Mouse (Mus musculus) left cerebral cortex, adult 2 months (tissue): ENCODE data around the gene Pdzd2. TPM values are rescaled to one million over a fixed set of nuclear protein-coding genes. Genes with fewer than 3 reads are reported as not detected.

Experiments
- DNase-seq, 2 experiments: peaks; one replicate each; pipeline ENCODE4 v3.0.0; 2021 to 2022; ENCODE audit warnings: low spot score in 2 of 2, mixed read lengths in 1 of 2; ENCODE audit errors: extremely low spot score in 1 of 2
- H3K27ac ChIP-seq: fragments of 200-600 bp; 2 replicates; pipeline ENCODE4 v1.8.1; 2022
- H3K4me3 ChIP-seq: fragments of 200-600 bp; 2 replicates; pipeline ENCODE4 v1.8.1; 2022
- CTCF ChIP-seq: fragments of 200-600 bp; IDR thresholded peaks from 2 replicates; pipeline ENCODE4 v1.8.1; 2022; ENCODE audit warnings: antibody characterized with exemption, mild to moderate bottlenecking, moderate library complexity
- intact Hi-C: fragments of 180-260 bp; cut with DNase I; formaldehyde crosslinking; loops from one replicate; pipeline ENCODE4 v1.15.1; 2025
- microRNA-seq, 2 experiments: library from miRNA; unstranded; fragments of <30 nt; microRNA quantifications; one replicate each; pipeline ENCODE4 v1.2.0; 2021
- total RNA-seq, 2 experiments: library from RNA; stranded (reverse); gene quantifications; 2 replicates each; pipeline ENCODE4 v1.2.3; 2021

Pdzd2 gene
- total RNA-seq, 2 experiments from 2014 or later: 86.1 to 93.1 TPM

DNA sequence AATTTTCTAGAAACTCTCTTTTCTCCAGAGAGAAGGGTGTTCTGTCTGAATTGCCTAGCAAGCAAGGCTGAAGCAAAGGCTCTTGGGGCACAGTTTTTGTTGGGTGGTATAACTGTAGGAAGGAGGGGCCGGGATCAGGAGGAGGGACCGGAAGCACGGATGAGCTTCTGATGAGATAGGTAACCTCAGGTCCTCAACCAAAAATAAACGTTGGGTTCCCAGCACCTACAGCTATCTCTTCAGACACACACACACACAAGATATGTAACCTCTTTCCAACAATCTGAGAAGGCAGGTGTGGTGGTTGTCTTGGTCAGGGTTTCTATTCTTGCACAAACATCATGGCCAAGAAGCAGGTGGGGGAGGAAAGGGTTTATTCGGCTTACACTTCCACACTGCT, 422.4 kb downstream of the Pdzd2 start:
- no peak for DNase-seq
- TF ChIP-seq CTCF: no peak
- no peak overlapping the region for H3K27ac ChIP-seq
- intact Hi-C loops: no loop called here
- H3K4me3 ChIP-seq: no peak overlapping the region

GRCm38 (mm10) chr15:12315996-12316395, 423.7 kb downstream of the Pdzd2 start:
- intact Hi-C loops: no loop called here
- Histone ChIP-seq H3K27ac (no peak overlapping the region), H3K4me3 (no peak overlapping the region)
- no peak for DNase-seq
- no peak for TF ChIP-seq CTCF

- H3K27ac ChIP-seq: no peak overlapping the region
- no peak for DNase-seq
- intact Hi-C loops: no loop called here
- TF ChIP-seq CTCF: no peak
- no peak overlapping the region for H3K4me3 ChIP-seq
These were observed 425.1 kb downstream of the Pdzd2 start for GRCm38 (mm10) chr15:12314584-12314983.

DNA sequence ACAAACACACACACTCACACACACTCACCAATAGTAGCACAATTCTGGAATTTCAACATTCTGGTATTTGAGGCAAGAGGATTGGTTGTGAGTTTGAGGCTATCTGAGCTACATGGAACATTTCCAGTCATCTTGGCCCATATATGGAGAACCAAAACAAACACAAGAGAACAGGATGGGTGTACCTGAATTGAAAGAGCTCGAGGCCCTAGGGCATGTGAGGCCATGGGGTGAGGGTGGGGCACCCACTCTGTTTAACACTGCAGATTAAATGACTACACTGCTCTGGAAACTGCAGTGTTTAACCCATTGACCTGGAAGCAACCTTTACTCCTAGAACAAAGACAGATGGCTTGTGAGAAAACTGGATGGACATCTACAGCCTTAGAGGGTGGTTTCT, 426.5 kb downstream of the Pdzd2 start:
- no peak overlapping the region for H3K4me3 ChIP-seq
- no peak for DNase-seq
- H3K27ac ChIP-seq: no peak overlapping the region
- no peak for TF ChIP-seq CTCF
- intact Hi-C loops: no loop called here

DNA sequence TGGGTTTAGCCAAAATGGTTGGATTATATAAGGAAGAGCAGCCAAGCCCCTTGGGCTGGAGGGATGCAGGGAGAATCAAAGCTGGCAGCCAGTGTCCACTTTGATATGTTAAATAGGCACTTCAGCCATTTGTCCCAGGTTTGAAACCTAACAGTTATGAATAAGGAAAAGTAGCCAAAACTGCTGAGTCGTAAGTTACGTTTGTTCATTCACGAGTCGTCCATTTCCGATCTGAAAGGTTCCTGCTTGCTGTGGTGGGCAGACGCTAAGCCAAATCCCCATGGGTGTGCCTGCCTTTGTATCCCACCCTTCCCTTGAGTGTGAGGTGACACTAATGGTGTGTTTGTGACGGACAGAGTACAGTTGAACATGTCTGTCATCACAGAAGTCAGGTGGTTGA, 428.3 kb downstream of the Pdzd2 start:
- TF ChIP-seq CTCF: no peak
- Histone ChIP-seq H3K27ac (no peak overlapping the region), H3K4me3 (no peak overlapping the region)
- intact Hi-C loops: no loop called here
- DNase-seq: no peak

GRCm38 (mm10) chr15:12310676-12311075, 429.0 kb downstream of the Pdzd2 start:
- Histone ChIP-seq H3K27ac (no peak overlapping the region), H3K4me3 (no peak overlapping the region)
- intact Hi-C loops: no loop called here
- TF ChIP-seq CTCF: no peak
- no peak for DNase-seq

Small RNAs within 50 kb of the gene (microRNA-seq; reads per million reads assigned to microRNA genes)
- 0 reads per million in 2 experiments for gene Gm24135
- gene Gm24302: 0 reads per million in 2 experiments

Other genes with a start within 250 kb of the Pdzd2 start
- 10 to 100 TPM; 26.4 to 26.9 TPM for gene 6030458C11Rik, start 84.7 kb upstream of the Pdzd2 start, total RNA-seq
- 10 to 100 TPM; 90.7 to 91.1 TPM for gene Drosha, start 84.9 kb upstream of the Pdzd2 start, total RNA-seq